Mouse (Mus musculus) T-cell, adult 66 days (primary cell): ENCODE data around the gene Morf4l1. TPM values are rescaled to one million over a fixed set of nuclear protein-coding genes. Genes with fewer than 3 reads are reported as not detected.

ENCODE experiments used
- total RNA-seq, 2 experiments: library from RNA; stranded (reverse); gene quantifications; 3 replicates in 1 of 2; 4 replicates in 1 of 2; pipeline ENCODE4 v1.2.4; 2023

The Morf4l1 gene
- 100 to 1,000 TPM; 356 to 423 TPM for total RNA-seq

GRCm38 (mm10) chr9:90114567-90115307 is at the start of gene Morf4l1:
Gene Morf4l1 (minus strand): TSS chr9:90114774.

GRCm38 (mm10) chr9:90162926-90163748 is 48.6 kb upstream of the Morf4l1 start, which contains the start of gene Adamts7:
Gene Adamts7 (plus strand): TSS chr9:90163069.

DNA sequence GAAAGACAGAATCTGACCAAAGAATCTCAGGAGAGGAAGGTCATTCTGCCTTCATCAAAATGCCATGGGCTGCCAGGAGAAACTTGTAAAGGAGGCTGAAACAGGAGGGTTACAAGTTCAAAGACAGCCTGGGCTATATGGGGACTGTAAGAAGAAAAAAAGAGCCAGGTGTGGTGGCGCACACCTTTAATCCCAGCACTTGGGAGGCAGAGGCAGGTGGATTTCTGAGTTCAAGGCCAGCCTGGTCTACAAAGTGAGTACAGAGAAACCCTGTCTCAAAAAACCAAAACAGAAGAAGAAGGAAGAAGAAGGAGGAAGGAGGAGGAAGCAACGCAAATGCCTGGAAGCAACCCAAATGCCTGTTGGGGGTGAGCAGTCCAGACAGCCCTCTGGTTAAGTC is 60.7 kb downstream of the Morf4l1 start, which contains the start of gene Ctsh:
Gene Ctsh, plus strand, starts transcription at position 301 of the 400 bp plus-strand sequence.

Other genes starting within 250 kb of the Morf4l1 start
- gene Rasgrf1, start 204.9 kb downstream of the Morf4l1 start, total RNA-seq: not detected
- gene Ctsh, start 60.6 kb downstream of the Morf4l1 start, total RNA-seq: 1 to 10 TPM; 8.0 to 8.1 TPM
- gene Adamts7, start 48.3 kb upstream of the Morf4l1 start, total RNA-seq: not detected
- 10 to 100 TPM; 66.6 to 67.5 TPM for gene Tbc1d2b, start 156.0 kb upstream of the Morf4l1 start, total RNA-seq